Mouse (Mus musculus) CD4-positive, CD25-positive, alpha-beta regulatory T cell, adult 2 months (primary cell): Measurements from ENCODE around the gene Nup54.

Source experiments
- DNase-seq: peaks from one replicate; pipeline ENCODE4 v3.0.0-alpha.2; 2012; ENCODE audit warnings: low read depth, low spot score

The Nup54 gene

DNA sequence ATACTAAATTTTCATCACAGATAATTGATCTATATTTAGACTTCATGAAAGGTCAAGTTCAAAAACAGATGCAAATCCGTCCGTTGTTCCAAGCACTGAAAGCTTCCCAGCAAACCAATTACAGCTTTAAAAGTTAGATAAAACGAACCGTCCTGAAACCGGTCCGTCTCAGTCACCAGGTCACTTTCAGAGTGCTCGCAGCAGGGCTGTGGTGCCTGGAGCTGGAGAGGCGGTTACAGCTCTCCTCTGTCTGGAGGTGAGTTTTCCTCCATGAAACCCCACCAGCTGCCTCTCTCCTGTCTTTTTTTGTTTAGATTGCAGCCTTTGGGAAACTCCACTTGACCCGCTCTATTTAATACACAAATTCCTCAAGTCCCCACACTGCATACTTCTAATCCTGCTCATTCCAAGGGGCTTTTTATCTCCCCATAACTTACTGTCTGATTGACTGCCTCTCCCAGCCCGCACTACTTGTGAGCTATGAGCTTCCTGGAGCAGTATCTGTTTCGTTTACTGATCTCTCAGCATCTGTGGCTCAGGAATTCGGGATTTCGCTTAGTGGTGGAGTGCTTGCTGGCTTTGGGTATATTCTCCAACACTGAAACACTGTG lies 58.1 kb downstream of the Nup54 start:
- no peak for DNase-seq

- DNase-seq = peak; percentile 80
Measured at GRCm38 (mm10) chr5:92375368-92375767, 59.7 kb downstream of the Nup54 start.

DNA sequence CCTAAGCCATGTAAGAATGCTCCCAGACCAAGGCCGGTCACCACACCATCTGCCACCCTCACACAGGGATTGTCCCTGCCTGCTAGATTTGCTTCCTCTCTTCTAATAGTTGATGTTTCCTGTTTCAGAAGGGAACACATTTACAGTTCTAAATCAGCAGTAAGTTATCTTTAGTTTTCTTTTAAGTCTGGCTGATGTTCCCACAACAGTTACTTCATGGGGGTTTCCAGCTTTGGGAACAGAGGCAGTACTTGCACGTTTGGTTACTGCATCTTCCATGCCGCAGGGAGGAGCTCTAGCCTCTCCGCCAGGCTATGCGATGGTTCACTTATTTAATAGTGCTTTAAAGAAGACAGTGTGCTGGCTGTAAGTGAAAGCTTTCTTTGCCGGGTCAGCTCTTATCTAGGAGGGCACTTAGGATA lies 60.3 kb downstream of the Nup54 start:
- DNase-seq = peak; percentile 75

- DNase-seq = no peak
Measured at GRCm38 (mm10) chr5:92372605-92373004, 62.4 kb downstream of the Nup54 start.

DNA sequence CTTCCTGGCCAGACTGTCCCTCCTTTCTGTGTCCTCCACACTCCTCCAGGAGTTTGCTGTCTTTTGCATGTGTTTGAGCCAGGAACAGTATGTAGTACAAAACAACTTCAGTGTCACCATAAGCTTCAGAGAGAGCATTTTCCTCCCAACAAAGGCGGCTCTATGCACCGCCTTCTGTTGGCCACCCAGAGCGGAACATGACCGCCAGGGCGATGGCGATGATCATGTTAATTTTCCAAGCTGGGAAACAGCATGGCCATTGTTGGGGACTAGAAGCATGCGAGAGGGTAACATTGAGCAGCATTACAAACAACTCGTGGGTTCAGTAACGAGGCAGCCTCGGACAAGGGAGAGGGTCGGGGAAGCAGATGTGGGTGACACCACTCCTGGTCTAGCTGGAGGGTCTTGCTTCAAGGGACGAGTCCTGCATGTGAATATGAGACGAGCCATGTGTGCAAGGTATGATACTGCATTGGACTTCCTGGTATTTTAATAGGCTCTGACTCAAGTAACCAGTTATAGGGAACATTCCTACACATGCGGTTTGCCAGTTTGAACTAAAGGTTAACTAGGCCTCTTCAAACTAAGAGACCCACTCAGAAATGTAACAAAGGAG lies 63.5 kb downstream of the Nup54 start:
- no peak for DNase-seq

DNA sequence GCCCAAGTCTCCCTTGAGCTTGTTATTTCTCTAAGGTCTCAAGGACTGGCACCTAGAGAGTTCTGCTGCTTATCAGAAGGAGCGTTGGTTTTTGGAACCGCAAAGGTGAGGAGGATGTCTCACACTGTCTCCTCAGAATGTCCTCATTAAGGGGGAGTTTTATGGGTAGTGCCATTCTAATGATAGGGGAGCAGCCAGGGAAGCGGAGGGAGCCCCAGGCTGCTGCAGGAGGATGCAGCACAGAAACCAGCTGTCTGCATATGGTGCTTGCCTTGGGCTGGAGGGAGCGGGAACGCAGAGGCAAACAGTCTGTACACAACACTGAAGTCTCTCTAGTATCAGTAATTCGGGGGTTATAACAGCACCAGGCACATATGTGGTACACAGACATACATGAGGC lies 64.1 kb downstream of the Nup54 start:
- no peak for DNase-seq

DNA sequence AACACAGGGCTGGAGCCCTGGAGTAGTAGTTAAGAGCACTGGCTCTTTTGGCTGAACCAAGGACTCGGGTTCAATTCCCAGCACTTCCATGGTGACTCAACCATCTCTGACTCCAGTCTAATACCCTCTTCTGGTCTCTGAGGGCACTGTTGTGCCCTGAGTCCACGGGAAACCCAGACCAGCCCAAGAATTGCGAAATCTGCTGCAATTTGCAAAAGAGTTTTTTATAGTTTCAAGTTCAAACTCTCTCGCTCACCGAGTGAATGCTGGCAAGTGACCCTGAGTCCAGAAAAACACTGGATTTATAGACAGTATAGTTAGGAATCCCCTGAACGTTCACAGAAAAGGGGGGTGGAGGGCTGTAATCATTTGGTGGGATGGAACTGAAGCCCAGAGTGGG lies 64.6 kb downstream of the Nup54 start:
- DNase-seq = no peak

- DNase-seq = no peak
Measured at GRCm38 (mm10) chr5:92369151-92369994, 65.6 kb downstream of the Nup54 start.

GRCm38 (mm10) chr5:92368392-92368791 lies 66.6 kb downstream of the Nup54 start:
- DNase-seq = no peak

DNA sequence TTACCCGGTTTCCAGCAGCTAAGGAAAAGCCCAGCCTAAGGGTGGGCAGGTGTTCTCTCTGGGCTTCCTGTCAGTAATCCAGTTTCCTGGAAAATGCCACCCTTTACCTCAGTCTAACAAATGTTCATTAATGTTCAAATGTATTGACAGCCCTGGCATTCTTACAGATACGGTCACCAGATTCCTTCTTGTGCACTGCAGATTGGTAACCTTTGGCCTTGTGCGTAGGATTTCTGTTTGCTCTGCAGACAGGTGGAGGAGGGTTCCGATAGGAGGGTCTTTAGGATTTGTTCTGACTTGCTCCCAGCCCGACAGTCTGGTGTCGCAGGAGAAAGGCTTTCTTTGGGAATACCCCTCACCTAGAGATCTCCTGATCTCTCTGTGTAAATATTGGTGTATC lies 68.5 kb downstream of the Nup54 start:
- no peak for DNase-seq
